Mouse (Mus musculus) ES-E14 (cell line): ENCODE results near the gene Glce. TPM values are rescaled to one million over a fixed set of nuclear protein-coding genes. Genes with fewer than 3 reads are reported as not detected.

Experiments used
- DNase-seq: peaks from one replicate; pipeline ENCODE4 v3.0.0-alpha.2; 2013; ENCODE audit warnings: low read depth, low spot score
- H3K27ac ChIP-seq: 2 replicates; pipeline ENCODE4 v1.5.1; 2012; ENCODE audit warnings: low read depth, mild to moderate bottlenecking, low read length, moderate library complexity, mixed read lengths; ENCODE audit not compliant: poor library complexity, insufficient read depth, severe bottlenecking
- H3K36me3 ChIP-seq: 2 replicates; pipeline ENCODE4 v1.6.1; 2012; ENCODE audit warnings: mild to moderate bottlenecking, low read length, moderate library complexity, mixed read lengths; ENCODE audit not compliant: control insufficient read depth, poor library complexity, insufficient read depth, severe bottlenecking
- H3K4me1 ChIP-seq, 2 experiments: fragments of 150-350 bp in 1 of 2; sonication (generic) in 1 of 2; 2 replicates each; pipeline ENCODE4 v1.6.1; 2012; ENCODE audit warnings: low read length in 2 of 2, mild to moderate bottlenecking in 1 of 2, mixed read lengths in 1 of 2; ENCODE audit not compliant: control insufficient read depth in 2 of 2, insufficient read depth in 2 of 2, poor library complexity in 1 of 2
- H3K4me3 ChIP-seq, 2 experiments: fragments of 150-350 bp in 1 of 2; sonication (generic) in 1 of 2; 2 replicates each; pipeline ENCODE4 v1.5.1; 2012; ENCODE audit warnings: low read length in 2 of 2, low read depth in 1 of 2, mild to moderate bottlenecking in 1 of 2, mixed read lengths in 1 of 2; ENCODE audit not compliant: insufficient read depth in 1 of 2, poor library complexity in 1 of 2, severe bottlenecking in 1 of 2
- H3K9ac ChIP-seq: 2 replicates; pipeline ENCODE4 v1.6.1; 2012; ENCODE audit warnings: low read depth, mild to moderate bottlenecking, low read length, mixed read lengths; ENCODE audit not compliant: poor library complexity, insufficient read depth, severe bottlenecking
- H3K9me3 ChIP-seq: fragments of 150-350 bp; sonication (generic); 2 replicates; pipeline ENCODE4 v1.6.1; 2012; ENCODE audit warnings: low read depth, mild to moderate bottlenecking, low read length; ENCODE audit not compliant: control insufficient read depth, insufficient read depth
- CHD2 ChIP-seq: IDR thresholded peaks from 2 replicates; pipeline ENCODE4 v1.6.1; 2014; ENCODE audit warnings: mild to moderate bottlenecking, low read depth, low read length, inconsistent platforms
- HCFC1 ChIP-seq: IDR thresholded peaks from 2 replicates; pipeline ENCODE4 v1.6.1; 2012; ENCODE audit warnings: low read length, inconsistent platforms, borderline replicate concordance; ENCODE audit not compliant: insufficient read depth
- MAFK ChIP-seq: IDR thresholded peaks from 2 replicates; pipeline ENCODE4 v1.6.1; 2014; ENCODE audit warnings: mild to moderate bottlenecking, low read depth, low read length, inconsistent platforms; ENCODE audit not compliant: insufficient read depth
- ZC3H11A ChIP-seq: IDR thresholded peaks from 2 replicates; pipeline ENCODE4 v1.6.1; 2012; ENCODE audit warnings: low read depth, mild to moderate bottlenecking, inconsistent platforms, low read length, borderline replicate concordance
- ZNF384 ChIP-seq: IDR thresholded peaks from 2 replicates; pipeline ENCODE4 v1.6.1; 2012; ENCODE audit warnings: low read depth, low read length, inconsistent platforms
- in situ Hi-C, 2 experiments: fragments of 600-800 bp; cut with MboI; formaldehyde crosslinking; loops; one replicate each; pipeline ENCODE4 v1.15.1; 2025; ENCODE audit warnings: low sequenced_read_pairs in 2 of 2, inconsistent platforms in 1 of 2; ENCODE audit not compliant: unreplicated experiment in 2 of 2
- total RNA-seq: library from RNA; depleted of rRNA; stranded (reverse); fragments of 300-350 nt; gene quantifications from 2 replicates; pipeline ENCODE4 v1.2.3, GENCODE M21; 2012

The Glce gene
- total RNA-seq, 1 experiment, result 44.8 TPM

DNA sequence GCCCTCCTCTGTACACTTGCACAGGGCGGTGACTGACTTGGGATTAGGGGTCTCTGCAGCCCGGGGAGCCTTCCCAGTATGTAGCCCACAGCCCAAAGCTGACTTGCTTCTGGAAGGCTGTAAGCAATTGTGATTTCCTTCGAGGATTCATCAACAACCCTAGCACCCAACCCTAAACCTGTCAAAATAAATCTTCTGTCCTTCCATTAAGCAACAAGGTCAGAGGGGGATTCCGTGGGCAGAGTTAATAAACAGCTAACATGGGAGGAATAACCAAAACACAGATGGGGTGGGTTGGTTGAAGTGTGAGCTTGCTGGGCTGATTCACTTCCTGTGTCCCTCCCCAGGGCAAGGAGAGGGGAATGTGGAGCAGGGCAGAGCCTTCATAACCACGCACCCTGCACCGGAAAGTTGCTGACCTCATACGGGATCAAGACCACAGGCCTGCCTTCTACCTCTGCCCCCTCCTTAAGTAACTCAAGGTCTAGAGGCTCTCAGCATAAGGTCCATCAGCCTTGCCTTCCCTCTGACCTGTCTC lies 100.8 kb downstream of the Glce start:
- in situ Hi-C loops, result no loop called here
- no peaks in the 10 kb centered on the region for H3K36me3 ChIP-seq
- no peak overlapping the region for H3K4me3 ChIP-seq
- no peaks in the 10 kb centered on the region for H3K9me3 ChIP-seq
- no peak for DNase-seq
- H3K9ac ChIP-seq, result no peak overlapping the region
- no peak overlapping the region for H3K27ac ChIP-seq
- H3K4me1 ChIP-seq, result no peaks in the 10 kb centered on the region
- TF ChIP-seq HCFC1 (no peak), ZC3H11A (no peak), ZNF384 (no peak), MAFK (no peak), CHD2 (no peak)

DNA sequence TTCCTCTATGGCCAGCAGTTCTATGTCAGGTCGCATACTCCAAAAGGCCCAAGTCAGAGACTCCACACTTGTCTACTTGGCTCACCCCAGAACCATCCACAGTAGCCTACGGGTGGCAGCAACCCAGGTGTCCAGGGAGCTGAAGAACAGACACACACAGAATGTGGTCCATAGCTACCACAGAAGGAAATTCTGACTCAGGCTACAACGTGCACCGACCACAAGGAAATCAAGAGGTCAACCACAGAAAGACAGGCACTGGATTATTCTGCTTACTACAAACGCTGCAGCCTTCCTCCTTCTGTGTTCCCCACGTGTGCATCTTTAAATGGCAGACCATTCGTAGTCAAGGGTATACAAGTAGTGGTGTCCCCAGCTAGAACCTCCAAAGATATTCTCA lies 102.2 kb downstream of the Glce start:
- no peak overlapping the region for H3K27ac ChIP-seq
- H3K9ac ChIP-seq, result no peak overlapping the region
- no peaks in the 10 kb centered on the region for H3K36me3 ChIP-seq
- H3K4me3 ChIP-seq, result no peak overlapping the region
- no peak for DNase-seq
- in situ Hi-C loops, result no loop called here
- no peak for TF ChIP-seq ZC3H11A
- TF ChIP-seq MAFK, result no peak
- no peak for TF ChIP-seq CHD2
- TF ChIP-seq ZNF384, result no peak
- no peak for TF ChIP-seq HCFC1
- no peaks in the 10 kb centered on the region for H3K4me1 ChIP-seq
- no peaks in the 10 kb centered on the region for H3K9me3 ChIP-seq

DNA sequence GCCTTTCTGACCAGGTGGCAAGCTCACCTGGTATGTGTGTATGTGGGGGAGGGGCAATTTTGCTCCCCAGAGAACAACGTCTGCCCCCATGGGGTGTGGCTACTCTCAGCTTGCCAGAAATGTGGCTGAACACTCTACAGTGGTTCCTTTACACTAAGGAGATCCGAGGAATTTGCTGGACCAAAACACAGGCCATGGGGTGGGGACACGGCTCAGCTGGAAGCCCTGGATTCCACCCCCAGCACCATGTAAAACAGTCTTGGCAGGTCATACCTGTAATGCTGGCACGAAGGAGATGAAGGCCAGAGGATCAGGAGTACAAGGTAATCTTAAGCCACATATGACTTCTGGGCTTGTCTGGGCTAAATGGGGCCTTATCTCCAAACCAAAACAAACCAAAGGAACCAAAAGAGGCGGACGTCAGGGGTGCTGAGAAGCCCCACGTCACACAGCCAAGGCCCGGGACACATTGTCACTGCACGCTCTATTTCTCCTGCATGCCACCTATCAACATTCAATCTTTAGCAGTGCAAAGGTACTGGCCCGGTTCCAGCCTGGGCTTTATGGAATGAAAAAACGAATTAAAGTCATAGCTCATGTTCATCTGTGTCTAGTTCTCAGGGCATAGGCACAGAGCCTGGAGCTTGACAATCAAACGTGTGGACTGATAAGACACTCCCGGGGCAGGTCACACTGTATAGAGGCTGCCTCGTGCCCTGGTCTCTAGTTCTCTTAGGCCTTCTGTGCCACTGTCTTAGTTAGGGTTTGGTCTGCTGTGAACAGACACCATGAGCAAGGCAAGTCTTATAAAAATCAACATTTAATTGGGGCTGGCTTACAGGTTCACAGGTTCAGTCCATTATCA lies 104.0 kb downstream of the Glce start:
- H3K9ac ChIP-seq, result no peak overlapping the region
- no peak for DNase-seq
- in situ Hi-C loops, result no loop called here
- H3K4me3 ChIP-seq, result no peak overlapping the region
- no peaks in the 10 kb centered on the region for H3K36me3 ChIP-seq
- TF ChIP-seq MAFK (no peak), CHD2 (no peak), ZNF384 (no peak), ZC3H11A (no peak), HCFC1 (no peak)
- H3K4me1 ChIP-seq, result no peaks in the 10 kb centered on the region
- no peaks in the 10 kb centered on the region for H3K9me3 ChIP-seq
- H3K27ac ChIP-seq, result no peak overlapping the region

DNA sequence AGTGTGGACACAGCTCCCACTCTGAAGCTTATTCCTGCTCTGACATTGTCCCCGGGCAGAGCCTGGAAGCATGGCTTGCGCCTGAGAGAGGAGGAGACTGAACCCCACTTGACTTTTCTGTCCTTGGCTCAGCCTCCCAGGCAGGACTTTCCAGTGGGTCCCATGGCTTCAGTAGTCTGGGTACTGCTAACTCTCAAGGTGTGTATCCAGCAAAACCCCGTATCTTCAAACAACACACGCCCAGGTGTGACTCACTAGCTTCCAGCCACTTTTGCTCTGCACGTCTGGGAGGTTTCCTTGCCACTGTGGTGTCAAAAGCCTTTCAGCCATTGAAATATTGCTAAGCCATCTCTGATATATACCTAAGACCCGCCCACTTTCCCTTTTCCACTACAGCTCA lies 105.1 kb downstream of the Glce start:
- no peak overlapping the region for H3K9ac ChIP-seq
- TF ChIP-seq HCFC1, result no peak
- TF ChIP-seq MAFK, result no peak
- TF ChIP-seq ZC3H11A, result no peak
- no peak for TF ChIP-seq ZNF384
- no peak for TF ChIP-seq CHD2
- no peaks in the 10 kb centered on the region for H3K9me3 ChIP-seq
- no peaks in the 10 kb centered on the region for H3K4me1 ChIP-seq
- no peak for DNase-seq
- no peak overlapping the region for H3K27ac ChIP-seq
- H3K36me3 ChIP-seq, result no peaks in the 10 kb centered on the region
- in situ Hi-C loops, result no loop called here
- H3K4me3 ChIP-seq, result no peak overlapping the region
